Mouse (Mus musculus) MEL (cell line): ENCODE measurements around the gene Scyl3. TPM values are rescaled to one million over a fixed set of nuclear protein-coding genes. Genes with fewer than 3 reads are reported as not detected.

Experiments
- DNase-seq: peaks from one replicate; pipeline ENCODE4 v3.0.0; 2011; ENCODE audit warnings: low read depth, low spot score
- H3K27ac ChIP-seq: 2 replicates; pipeline ENCODE4 v1.5.1; 2012; ENCODE audit warnings: low read depth, mild to moderate bottlenecking, control low read depth, low read length, moderate library complexity; ENCODE audit not compliant: control insufficient read depth
- H3K27me3 ChIP-seq, 2 experiments: fragments of 150-350 bp in 1 of 2; sonication (generic) in 1 of 2; 2 replicates each; pipeline ENCODE4 v1.6.1; 2012; ENCODE audit warnings: low read length in 2 of 2, mild to moderate bottlenecking in 2 of 2, improper control_type of control experiment in 1 of 2, moderate library complexity in 1 of 2; ENCODE audit not compliant: insufficient read depth in 2 of 2, control insufficient read depth in 1 of 2
- H3K36me3 ChIP-seq, 2 experiments: 2 replicates each; pipeline ENCODE4 v1.6.1; 2012 to 2014; ENCODE audit warnings: low read length in 2 of 2, improper control_type of control experiment in 1 of 2, inconsistent platforms in 1 of 2, mild to moderate bottlenecking in 1 of 2; ENCODE audit not compliant: insufficient read depth in 2 of 2, control insufficient read depth in 1 of 2
- H3K4me1 ChIP-seq, 2 experiments: fragments of 150-350 bp in 1 of 2; sonication (generic) in 1 of 2; 2 replicates each; pipeline ENCODE4 v1.6.1; 2012; ENCODE audit warnings: low read length in 2 of 2, improper control_type of control experiment in 1 of 2, mild to moderate bottlenecking in 1 of 2; ENCODE audit not compliant: insufficient read depth in 2 of 2, control insufficient read depth in 1 of 2
- H3K4me3 ChIP-seq, 2 experiments: fragments of 150-350 bp in 1 of 2; sonication (generic) in 1 of 2; 2 replicates each; pipeline ENCODE4 v1.5.1; 2012; ENCODE audit warnings: low read depth in 2 of 2, low read length in 2 of 2, mild to moderate bottlenecking in 2 of 2, moderate library complexity in 2 of 2, control low read depth in 1 of 2, improper control_type of control experiment in 1 of 2; ENCODE audit not compliant: control insufficient read depth in 1 of 2, insufficient read depth in 1 of 2
- H3K79me2 ChIP-seq: 2 replicates; pipeline ENCODE4 v1.6.1; 2012; ENCODE audit warnings: mild to moderate bottlenecking, low read length, moderate library complexity; ENCODE audit not compliant: control insufficient read depth, poor library complexity, insufficient read depth
- H3K9ac ChIP-seq: 2 replicates; pipeline ENCODE4 v1.6.1; 2012; ENCODE audit warnings: low read depth, mild to moderate bottlenecking, control low read depth, low read length, moderate library complexity; ENCODE audit not compliant: control insufficient read depth, poor library complexity, severe bottlenecking
- H3K9me3 ChIP-seq: fragments of 150-350 bp; sonication (generic); replicated peaks from 2 replicates; pipeline ENCODE4 v1.6.1; 2012; ENCODE audit warnings: mild to moderate bottlenecking, low read length, improper control_type of control experiment, moderate library complexity; ENCODE audit not compliant: insufficient read depth
- BHLHE40 ChIP-seq: IDR thresholded peaks from 2 replicates; pipeline ENCODE4 v1.6.1; 2012; ENCODE audit warnings: low read depth, mild to moderate bottlenecking, inconsistent platforms, low read length, improper control_type of control experiment, borderline replicate concordance
- CHD1 ChIP-seq: IDR thresholded peaks from 2 replicates; pipeline ENCODE4 v1.6.1; 2012; ENCODE audit warnings: low read depth, mild to moderate bottlenecking, inconsistent platforms, low read length, improper control_type of control experiment
- CHD2 ChIP-seq: IDR thresholded peaks from 2 replicates; pipeline ENCODE4 v1.6.1; 2011; ENCODE audit warnings: low read length, improper control_type of control experiment
- CTCF ChIP-seq, 3 experiments: IDR thresholded peaks in 2 of 3; conservative IDR thresholded peaks in 1 of 3; 2 replicates each; pipeline ENCODE4 v1.5.1; 2011 to 2012; ENCODE audit warnings: low read length in 3 of 3, low read depth in 2 of 3, mild to moderate bottlenecking in 2 of 3, improper control_type of control experiment in 1 of 3, inconsistent platforms in 1 of 3, mixed read lengths in 1 of 3, moderate library complexity in 1 of 3; ENCODE audit not compliant: control insufficient read depth in 1 of 3, insufficient read depth in 1 of 3, poor library complexity in 1 of 3, severe bottlenecking in 1 of 3
- E2F4 ChIP-seq: IDR thresholded peaks from 2 replicates; pipeline ENCODE4 v1.6.1; 2011; ENCODE audit warnings: low read depth, low read length, improper control_type of control experiment, borderline replicate concordance
- ELF1 ChIP-seq: IDR thresholded peaks from 2 replicates; pipeline ENCODE4 v1.6.1; 2014; ENCODE audit warnings: low read depth, mild to moderate bottlenecking, inconsistent platforms, low read length, improper control_type of control experiment, moderate library complexity
- EP300 ChIP-seq, 2 experiments: IDR thresholded peaks; 2 replicates each; pipeline ENCODE4 v1.6.1; 2011; ENCODE audit warnings: improper control_type of control experiment in 2 of 2, low read length in 2 of 2, low read depth in 1 of 2, mild to moderate bottlenecking in 1 of 2
- GATA1 ChIP-seq: IDR thresholded peaks from 2 replicates; pipeline ENCODE4 v1.6.1; 2011; ENCODE audit warnings: low read depth, low read length, improper control_type of control experiment
- HCFC1 ChIP-seq: IDR thresholded peaks from 2 replicates; pipeline ENCODE4 v1.6.1; 2012; ENCODE audit warnings: low read depth, mild to moderate bottlenecking, inconsistent platforms, low read length, improper control_type of control experiment, moderate library complexity
- JUND ChIP-seq: IDR thresholded peaks from 2 replicates; pipeline ENCODE4 v1.6.1; 2011; ENCODE audit warnings: low read depth, mild to moderate bottlenecking, improper control_type of control experiment, low read length
- KAT2A ChIP-seq: conservative IDR thresholded peaks from 2 replicates; pipeline ENCODE4 v1.6.1; 2012; ENCODE audit warnings: low read depth, low read length, improper control_type of control experiment, inconsistent platforms
- MAFK ChIP-seq: IDR thresholded peaks from 2 replicates; pipeline ENCODE4 v1.6.1; 2011; ENCODE audit warnings: low read depth, mild to moderate bottlenecking, low read length, improper control_type of control experiment, borderline replicate concordance
- MAX ChIP-seq: IDR thresholded peaks from 2 replicates; pipeline ENCODE4 v1.6.1; 2011; ENCODE audit warnings: low read length, improper control_type of control experiment
- MAZ ChIP-seq: IDR thresholded peaks from 2 replicates; pipeline ENCODE4 v1.6.1; 2012; ENCODE audit warnings: low read depth, mild to moderate bottlenecking, inconsistent platforms, low read length, improper control_type of control experiment
- MEF2A ChIP-seq: IDR thresholded peaks from 2 replicates; pipeline ENCODE4 v1.6.1; 2014; ENCODE audit warnings: low read depth, mild to moderate bottlenecking, inconsistent platforms, low read length, improper control_type of control experiment; ENCODE audit not compliant: poor library complexity, insufficient replicate concordance, severe bottlenecking; ENCODE audit errors: extremely low read depth
- MXI1 ChIP-seq: IDR thresholded peaks from 2 replicates; pipeline ENCODE4 v1.6.1; 2011; ENCODE audit warnings: mild to moderate bottlenecking, low read depth, low read length, improper control_type of control experiment
- MYB ChIP-seq: IDR thresholded peaks from 2 replicates; pipeline ENCODE4 v1.6.1; 2011; ENCODE audit warnings: mild to moderate bottlenecking, low read depth, low read length, improper control_type of control experiment
- MYC ChIP-seq: IDR thresholded peaks from 2 replicates; pipeline ENCODE4 v1.6.1; 2011; ENCODE audit warnings: low read depth, mild to moderate bottlenecking, low read length, improper control_type of control experiment, moderate library complexity
- NELFE ChIP-seq: IDR thresholded peaks from 2 replicates; pipeline ENCODE4 v1.6.1; 2011; ENCODE audit warnings: low read depth, low read length, improper control_type of control experiment
- NRF1 ChIP-seq: IDR thresholded peaks from 2 replicates; pipeline ENCODE4 v1.6.1; 2014; ENCODE audit warnings: low read depth, mild to moderate bottlenecking, inconsistent platforms, low read length, improper control_type of control experiment, moderate library complexity; ENCODE audit not compliant: poor library complexity, insufficient read depth, severe bottlenecking
- POLR2A ChIP-seq, 2 experiments: IDR thresholded peaks; 2 replicates each; pipeline ENCODE4 v1.6.1; 2011 to 2012; ENCODE audit warnings: low read length in 2 of 2, mild to moderate bottlenecking in 2 of 2, control low read depth in 1 of 2, improper control_type of control experiment in 1 of 2, low read depth in 1 of 2, moderate library complexity in 1 of 2; ENCODE audit not compliant: control insufficient read depth in 1 of 2, insufficient read depth in 1 of 2, poor library complexity in 1 of 2
- POLR2AphosphoS5 ChIP-seq: IDR thresholded peaks from 2 replicates; pipeline ENCODE4 v1.6.1; 2012; ENCODE audit warnings: low read depth, borderline replicate concordance, mild to moderate bottlenecking, inconsistent platforms, low read length, moderate library complexity, mixed read lengths
- SIN3A ChIP-seq: IDR thresholded peaks from 2 replicates; pipeline ENCODE4 v1.6.1; 2012; ENCODE audit warnings: low read length, improper control_type of control experiment, inconsistent platforms
- TAL1 ChIP-seq: IDR thresholded peaks from 2 replicates; pipeline ENCODE4 v1.6.1; 2012; ENCODE audit warnings: mild to moderate bottlenecking, inconsistent platforms, low read length, moderate library complexity, mixed read lengths
- TBP ChIP-seq: IDR thresholded peaks from 2 replicates; pipeline ENCODE4 v1.8.0; 2011; ENCODE audit warnings: low read depth, low read length, improper control_type of control experiment
- TCF12 ChIP-seq: IDR thresholded peaks from 2 replicates; pipeline ENCODE4 v1.6.1; 2014; ENCODE audit warnings: low read depth, mild to moderate bottlenecking, inconsistent platforms, low read length, improper control_type of control experiment, moderate library complexity
- ZMIZ1 ChIP-seq: IDR thresholded peaks from 2 replicates; pipeline ENCODE4 v1.6.1; 2012; ENCODE audit warnings: low read depth, mild to moderate bottlenecking, inconsistent platforms, low read length, improper control_type of control experiment, moderate library complexity
- ZNF384 ChIP-seq: IDR thresholded peaks from 2 replicates; pipeline ENCODE4 v1.6.1; 2012; ENCODE audit warnings: low read depth, mild to moderate bottlenecking, inconsistent platforms, low read length, improper control_type of control experiment
- polyA plus RNA-seq, 2 experiments: library from polyadenylated mRNA; stranded (reverse) in 1 of 2; unstranded in 1 of 2; fragments of >175 nt in 1 of 2; fragments of >200 nt in 1 of 2; gene quantifications; 2 replicates each; pipeline versions ENCODE4 v1.2.1 to v1.2.4; 2012; ENCODE audit warnings: low replicate concordance in 2 of 2, low read depth in 1 of 2; ENCODE audit not compliant: insufficient read length in 2 of 2, insufficient read depth in 1 of 2, missing spikeins in 1 of 2
- total RNA-seq: library from RNA; depleted of rRNA; stranded (reverse); fragments of 300-350 nt; gene quantifications from 2 replicates; pipeline ENCODE4 v1.2.3, GENCODE M21; 2012

The Scyl3 gene
- total and polyA plus RNA-seq, 3 experiments: 12.2 to 55.7 (median 21.2) TPM

DNA sequence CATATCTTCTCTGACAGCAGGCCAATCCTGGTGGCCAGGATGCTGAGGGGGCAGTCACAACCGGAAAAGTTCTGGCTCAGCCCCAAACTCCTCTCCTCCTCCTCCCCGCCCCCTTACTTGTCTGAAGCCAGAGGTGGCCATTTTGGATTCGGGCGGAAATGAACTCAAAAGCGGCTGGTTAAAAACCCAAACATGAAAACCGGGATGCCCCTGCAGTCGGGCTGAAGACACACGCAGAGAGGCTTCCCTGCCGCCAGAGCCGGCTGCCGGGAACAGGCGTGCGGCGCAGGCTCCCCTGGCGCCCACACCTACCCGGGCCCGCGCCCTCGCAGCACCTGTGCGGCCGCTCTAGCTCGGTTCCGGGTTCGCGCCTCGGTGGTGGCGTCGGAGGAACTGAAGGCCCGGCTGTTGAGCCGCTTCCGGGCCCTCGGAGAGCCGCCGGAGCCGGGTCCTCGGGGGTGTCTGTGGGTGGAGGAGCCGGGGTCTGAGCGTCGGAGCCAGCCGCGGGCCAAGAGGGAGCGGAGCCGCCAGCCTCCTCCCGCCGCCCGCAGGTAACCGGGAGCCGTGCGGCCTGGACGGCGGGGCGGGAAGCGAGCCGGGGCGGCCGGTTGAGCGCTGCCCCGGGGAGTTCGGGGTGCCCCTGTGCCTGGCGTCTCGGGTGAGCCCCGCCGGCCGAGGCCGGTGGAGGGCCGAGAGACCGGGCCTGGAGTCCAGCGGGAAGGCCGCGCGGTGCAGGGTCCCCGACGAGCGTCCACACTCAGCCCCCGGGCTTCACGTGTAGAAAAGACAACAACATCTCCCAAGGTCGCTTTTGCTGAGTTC, 947 bp downstream of the Scyl3 start:
- TF ChIP-seq ELF1 (peak; percentile 97), MXI1 (peak; percentile 76), ZMIZ1 (no peak), TAL1 (no peak), NELFE (peak; percentile 49), HCFC1 (peak; percentile 92), NRF1 (peak; percentile 41; the same call in 1 of the 2 replicates), TCF12 (peak; percentile 20; the same call in 1 of the 2 replicates), POLR2AphosphoS5 (no peak), SIN3A (peak; percentile 72), MAZ (peak; percentile 88), POLR2A (IDR thresholded peaks at IDR 0.05; ENCODE audit: control insufficient read depth in 1 of 2, insufficient read depth in 1 of 2, low read depth in 1 of 2, low read length in 2 of 2, poor library complexity in 1 of 2) (peak; percentile 39 to 64; a peak in 2 of 4 replicates), TBP (0 out of 2 replicates have a peak, but pooled peaks have one; percentile 23), MAFK (no peak), EP300 (IDR thresholded peaks at IDR 0.05; ENCODE audit: low read depth in 1 of 2, low read length in 2 of 2) (0 out of 4 replicates have a peak, but pooled peaks of 1 of the 2 experiments have one; percentile 4), GATA1 (no peak)
- Histone ChIP-seq H3K27me3 (no peaks in the 10 kb centered on the region), H3K36me3 (peaks cover 2 to 12% of the 10 kb centered on the region in 2 experiments; a peak in 3 of 4 replicates), H3K4me3 (peak overlapping the region; percentile 68 to 96), H3K27ac (peak overlapping the region; percentile 82), H3K4me1 (peaks cover 2 to 16% of the 10 kb centered on the region in 2 experiments), H3K9me3 (no peaks in the 10 kb centered on the region), H3K79me2 (peaks cover 28% of the 10 kb centered on the region), H3K9ac (peak overlapping the region; percentile 99)
- DNase-seq: peak; percentile 93

GRCm38 (mm10) chr1:163930458-163930794, 1.5 kb downstream of the Scyl3 start:
- peak overlapping the region; percentile 68 to 96 for H3K4me3 ChIP-seq
- peak overlapping the region; percentile 32; the same call in 1 of the 2 replicates for H3K27ac ChIP-seq
- H3K27me3 ChIP-seq: no peaks in the 10 kb centered on the region
- H3K79me2 ChIP-seq: peaks cover 28% of the 10 kb centered on the region
- H3K9ac ChIP-seq: peak overlapping the region; percentile 99
- no peaks in the 10 kb centered on the region for H3K9me3 ChIP-seq
- peak; percentile 66 for DNase-seq
- H3K36me3 ChIP-seq: peaks cover 4 to 12% of the 10 kb centered on the region in 2 experiments
- H3K4me1 ChIP-seq: peaks cover 2 to 16% of the 10 kb centered on the region in 2 experiments
- TF ChIP-seq ELF1 (no peak), POLR2AphosphoS5 (no peak), ZNF384 (no peak), TBP (0 out of 2 replicates have a peak, but pooled peaks have one; percentile 54), SIN3A (no peak), CTCF (IDR thresholded peaks at IDR 0.05 in 2 of 3, conservative IDR thresholded peaks at IDR 0.05 in 1 of 3; ENCODE audit: control insufficient read depth in 1 of 3, insufficient read depth in 1 of 3, low read depth in 2 of 3, low read length in 3 of 3, poor library complexity in 1 of 3, severe bottlenecking in 1 of 3) (no peak), E2F4 (no peak), KAT2A (no peak), MYB (no peak), CHD1 (no peak), MYC (peak; percentile 40; the same call in 1 of the 2 replicates), MEF2A (no peak), HCFC1 (no peak), BHLHE40 (no peak), MAX (no peak; the same call in none of the 2 replicates), MXI1 (peak; percentile 46), CHD2 (no peak), GATA1 (no peak), JUND (no peak), POLR2A (IDR thresholded peaks at IDR 0.05; ENCODE audit: control insufficient read depth in 1 of 2, insufficient read depth in 1 of 2, low read depth in 1 of 2, low read length in 2 of 2, poor library complexity in 1 of 2) (no peak)
